Mouse (Mus musculus): ENCODE data around the gene Aoah.
A peak's percentile ranks its signal among the peaks of the same experiment; 100 is the strongest.

The Aoah gene

DNA sequence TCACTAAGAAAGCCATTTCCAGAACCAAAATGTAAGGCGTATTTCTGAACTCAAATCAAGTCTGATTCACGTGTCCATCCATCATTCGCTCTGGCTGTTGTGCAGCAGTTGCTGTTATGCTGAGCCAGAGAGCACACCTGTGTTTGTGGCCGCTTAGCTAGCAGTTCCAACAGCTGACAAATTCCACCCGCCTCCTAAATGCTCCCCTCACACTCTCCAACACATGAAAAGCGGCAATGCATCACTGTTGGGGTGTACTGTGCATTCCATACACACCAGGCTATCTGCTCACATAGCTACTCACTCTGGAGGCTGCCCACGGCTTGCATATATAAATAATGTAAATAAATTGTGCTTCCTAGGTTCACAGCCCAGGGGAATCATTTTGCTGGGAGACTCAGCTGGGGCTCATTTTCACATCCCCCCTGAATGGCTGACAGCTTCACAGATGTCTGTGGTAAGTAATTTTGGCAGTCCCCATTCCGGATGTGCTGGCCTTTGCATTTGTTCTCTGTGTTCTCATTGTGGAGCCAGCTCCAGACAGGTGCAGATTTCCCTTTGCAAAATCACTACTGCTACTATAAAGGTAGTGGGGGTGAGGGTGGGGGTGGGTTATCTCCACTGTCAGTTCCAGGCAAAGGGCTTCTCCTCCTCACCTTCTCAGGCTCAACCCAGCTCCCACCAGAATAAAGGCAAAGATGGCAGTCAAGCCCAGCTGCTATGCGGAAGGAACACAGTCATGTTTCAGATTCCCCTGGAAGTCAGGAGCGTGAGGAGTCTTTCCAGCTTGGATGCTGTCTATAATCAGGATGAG lies 123.0 kb downstream of the Aoah start:
- no peak for DNase-seq (ENCODE audit: low read depth)

DNA sequence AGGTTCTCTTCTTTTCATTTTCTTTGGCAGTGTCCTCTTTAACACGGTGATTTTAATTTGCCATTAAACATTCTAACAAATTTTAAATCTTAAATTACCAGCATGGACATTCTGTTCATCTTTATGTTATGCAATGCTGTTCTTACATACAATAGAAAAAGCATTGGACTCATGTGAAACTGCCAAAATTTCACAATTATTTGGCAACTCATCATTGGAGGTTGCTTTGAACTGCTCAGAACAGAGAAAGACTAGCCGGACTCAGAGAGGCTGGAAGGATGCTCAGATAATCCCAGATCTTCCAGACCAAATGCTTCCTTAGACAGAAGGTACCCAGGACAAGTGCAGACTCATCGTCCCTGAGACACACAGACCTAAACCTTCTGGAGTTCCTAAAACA lies 126.5 kb downstream of the Aoah start:
- DNase-seq (ENCODE audit: low read depth) = no peak

DNA sequence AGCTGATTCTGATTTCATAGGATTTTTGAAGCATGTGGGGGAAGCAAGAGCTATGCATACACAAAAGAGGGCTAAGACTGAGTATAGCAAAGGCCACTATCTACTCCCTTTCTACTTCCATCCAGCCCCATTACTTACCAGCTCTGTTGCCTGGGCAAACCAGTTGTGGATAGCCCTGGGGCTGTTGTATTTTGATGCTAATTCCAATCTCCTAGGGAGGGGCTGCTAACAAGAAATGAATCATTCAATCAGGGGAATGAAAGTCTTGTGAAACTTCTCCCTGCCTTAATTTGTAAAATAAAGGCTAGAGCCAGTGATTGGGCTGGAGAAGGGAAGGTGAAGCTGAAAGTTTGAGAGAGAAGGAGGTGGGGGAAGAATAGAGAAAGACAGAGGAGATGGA lies 142.1 kb downstream of the Aoah start:
- DNase-seq (ENCODE audit: low read depth) = no peak

DNA sequence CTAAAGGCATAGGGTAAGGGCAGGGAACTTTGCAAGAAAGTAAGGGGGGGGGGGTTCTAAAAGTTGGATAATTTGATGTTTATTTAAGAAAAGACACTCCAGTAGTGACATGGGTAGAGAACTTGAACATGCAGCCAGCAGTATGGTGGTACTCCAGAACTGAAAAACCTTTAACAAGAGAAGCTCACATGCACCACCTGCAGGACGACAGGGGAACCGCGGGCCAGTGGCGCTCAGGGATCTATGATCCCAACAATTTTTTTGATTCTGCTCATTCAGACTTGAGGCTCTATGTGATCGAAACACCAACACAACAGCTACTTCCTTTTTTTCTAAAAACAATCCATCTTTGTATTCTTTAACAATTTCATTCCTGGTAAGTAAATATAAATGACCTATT lies 143.5 kb downstream of the Aoah start:
- peak; percentile 45 for DNase-seq (ENCODE audit: low read depth)

DNA sequence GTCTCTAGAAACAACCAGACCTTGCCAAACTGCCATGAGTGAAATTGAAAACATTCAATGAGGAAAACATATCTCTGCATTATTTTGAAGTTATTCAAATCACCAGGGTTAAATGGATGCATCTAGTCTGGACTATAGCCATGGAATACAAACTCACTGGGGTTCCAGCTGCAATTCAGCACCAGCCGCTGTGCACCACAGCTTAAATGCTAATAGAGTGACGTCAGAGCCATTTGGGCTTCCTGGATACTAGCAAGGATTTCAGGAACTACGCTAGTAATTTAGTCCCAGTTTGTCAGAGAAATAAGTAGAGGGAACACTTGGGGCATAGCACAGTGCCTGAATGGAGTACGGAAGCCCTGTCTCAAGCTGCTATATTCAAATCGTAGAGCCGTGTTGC lies 145.2 kb downstream of the Aoah start:
- DNase-seq (ENCODE audit: low read depth) = no peak

DNA sequence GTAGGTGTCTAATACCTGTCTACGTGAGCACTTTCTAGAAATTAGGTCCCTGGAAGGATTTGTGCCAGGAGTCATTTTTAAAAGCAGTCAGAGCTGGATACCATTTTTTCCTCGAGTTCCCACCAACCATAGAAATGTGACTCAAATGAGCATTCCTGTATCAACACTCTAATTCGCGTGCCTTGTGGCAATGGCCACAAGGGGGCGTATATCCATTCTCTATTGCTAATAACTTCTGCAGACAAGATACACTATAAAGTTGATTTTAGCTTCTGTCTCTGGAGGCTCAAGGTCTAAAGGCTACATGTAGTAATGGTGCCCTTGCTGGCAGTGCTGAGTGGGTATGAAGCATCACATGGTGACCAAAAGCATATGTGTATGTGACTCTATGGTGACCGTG lies 146.5 kb downstream of the Aoah start:
- DNase-seq (ENCODE audit: low read depth) = peak; percentile 54

DNA sequence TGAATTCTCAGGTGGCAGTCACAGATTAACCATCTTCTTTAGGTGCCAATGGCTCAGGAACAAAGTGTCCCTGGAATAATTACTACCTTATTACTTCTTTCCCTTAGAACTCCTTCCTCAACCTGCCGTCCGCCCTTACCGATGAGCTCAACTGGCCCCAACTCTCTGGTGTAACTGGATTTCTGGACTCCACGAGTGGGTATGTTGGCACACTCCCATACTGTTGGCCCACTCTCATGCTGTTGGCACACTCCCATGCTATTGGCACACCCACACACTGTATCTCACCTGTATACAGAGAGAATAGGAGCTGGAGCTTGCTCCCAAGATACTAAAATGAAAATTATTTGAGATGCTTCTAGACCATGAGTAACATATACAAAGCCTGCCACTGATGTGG lies 147.8 kb downstream of the Aoah start:
- DNase-seq (ENCODE audit: low read depth) = no peak

DNA sequence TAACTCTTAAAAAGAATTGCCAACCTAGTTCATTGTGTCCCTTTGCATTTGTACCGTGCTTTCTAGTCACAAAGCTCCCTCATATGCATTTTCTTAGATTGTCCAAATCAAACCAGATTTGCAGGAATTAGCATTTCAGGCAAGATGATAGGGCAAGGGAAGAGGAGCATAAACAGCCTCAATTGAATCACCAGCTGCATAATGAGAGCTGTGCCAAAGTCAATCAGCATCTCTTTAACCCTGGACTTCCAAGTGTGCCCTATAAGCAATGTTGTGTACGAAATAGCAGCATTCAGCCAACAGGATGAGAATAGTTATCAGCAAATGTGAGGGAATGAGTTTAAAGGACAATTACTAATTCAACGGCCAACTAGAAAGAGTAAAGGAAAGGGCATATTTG lies 169.2 kb downstream of the Aoah start:
- DNase-seq (ENCODE audit: low read depth) = no peak

DNA sequence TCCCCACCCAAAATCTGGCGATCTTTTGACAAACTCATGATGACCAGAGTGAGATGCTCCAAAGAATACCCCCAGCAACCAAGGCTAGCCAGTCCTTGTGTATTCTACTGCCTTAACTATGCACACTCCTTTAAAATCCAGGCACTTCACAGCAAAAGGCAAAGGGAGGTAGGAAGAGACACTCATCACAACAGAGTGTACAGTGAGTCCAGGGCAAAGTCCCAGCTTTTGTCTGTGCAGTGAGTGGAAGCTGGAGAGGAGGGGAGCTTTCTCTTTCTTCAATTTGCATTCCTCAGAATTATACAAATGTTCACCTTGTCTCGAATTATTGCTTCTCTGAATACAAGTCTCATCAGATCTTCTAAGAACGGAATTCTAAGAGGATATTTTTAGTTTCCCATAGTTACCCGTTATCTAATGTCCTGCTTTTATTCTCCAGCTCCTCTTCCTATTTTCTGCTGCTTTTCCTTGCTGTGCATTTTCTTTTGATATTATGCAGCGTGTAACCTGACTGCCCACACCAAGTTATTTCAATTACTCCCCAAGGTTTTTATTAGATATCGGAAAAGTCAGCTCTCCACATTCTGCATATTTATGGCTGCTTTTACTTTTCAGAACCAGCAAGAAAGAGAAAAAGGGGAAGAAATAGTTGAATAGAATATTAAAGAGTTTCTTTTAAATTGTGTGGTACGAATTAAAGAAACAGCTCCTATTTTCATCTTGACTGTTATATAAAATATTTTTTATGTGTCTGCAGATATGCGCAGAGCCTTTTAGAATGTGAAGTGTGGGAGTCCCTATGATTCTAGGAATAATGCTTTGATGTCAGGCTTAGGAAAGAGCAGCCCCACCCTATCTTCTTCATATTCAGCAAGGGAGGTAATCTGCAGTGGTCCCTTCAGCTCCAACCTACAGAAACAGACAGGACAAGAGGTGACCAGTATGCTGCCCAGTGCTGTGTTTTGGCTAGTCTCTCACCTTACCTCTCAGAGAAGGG lies 187.6 kb downstream of the Aoah start:
- DNase-seq (ENCODE audit: low read depth) = no peak

DNA sequence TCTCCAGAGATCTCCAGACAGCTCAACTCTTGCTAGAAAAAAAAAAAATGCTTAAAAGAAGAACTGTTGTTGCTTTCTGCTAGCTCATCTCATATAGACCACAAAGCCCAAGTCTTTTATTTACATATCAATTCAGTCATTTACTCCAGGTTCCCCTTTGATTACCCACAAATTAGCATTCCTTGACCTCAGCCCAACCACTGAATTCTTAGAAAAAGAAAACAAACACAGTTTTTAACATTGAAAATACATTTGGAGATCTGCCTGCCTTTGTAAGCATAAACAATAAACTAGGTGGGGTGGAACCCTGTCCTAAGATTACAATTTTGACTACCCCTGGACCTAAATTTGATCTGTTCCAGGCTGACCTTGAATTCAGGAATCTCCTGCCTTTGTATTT lies 191.6 kb downstream of the Aoah start:
- no peak for DNase-seq (ENCODE audit: low read depth)

DNA sequence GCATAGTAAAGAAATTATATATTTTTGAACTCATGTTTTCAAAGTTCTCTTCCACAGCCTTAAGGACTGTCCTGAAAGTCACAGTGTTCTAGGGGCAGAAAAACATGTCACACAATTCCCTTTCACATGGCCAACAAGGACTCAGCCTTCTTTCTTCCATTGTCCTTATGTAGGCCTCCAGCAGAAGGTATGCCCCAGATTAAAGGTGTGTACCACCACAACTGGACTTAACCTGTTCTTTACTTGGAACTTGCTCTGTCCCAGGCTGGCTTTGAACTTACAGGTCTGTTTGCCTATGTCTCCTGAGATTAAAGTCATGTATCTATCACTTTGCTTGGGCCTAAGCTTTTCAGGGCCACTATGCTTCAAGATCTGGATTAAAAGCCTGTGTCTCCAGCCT lies 192.0 kb downstream of the Aoah start:
- no peak for DNase-seq (ENCODE audit: low read depth)

DNA sequence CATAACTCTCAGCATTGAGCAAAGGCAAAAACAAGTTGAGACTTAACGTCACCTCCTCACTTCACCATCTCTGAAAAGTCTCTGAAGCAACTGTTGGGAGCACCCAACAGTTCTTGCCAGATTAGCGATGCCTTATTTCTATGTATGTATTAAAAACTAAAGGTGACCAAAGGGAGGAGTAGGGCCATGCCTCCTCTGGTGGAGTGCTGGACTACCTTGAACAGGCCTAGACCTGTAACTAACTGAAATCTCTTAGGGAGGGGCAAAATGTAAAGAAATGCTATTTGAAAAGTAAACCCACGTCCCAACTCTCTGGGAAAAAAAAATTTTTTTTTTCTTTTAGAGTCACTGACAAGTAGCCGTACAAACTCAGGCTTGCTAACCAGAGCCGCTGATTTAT lies 211.3 kb downstream of the Aoah start:
- no peak for DNase-seq (ENCODE audit: low read depth)

DNA sequence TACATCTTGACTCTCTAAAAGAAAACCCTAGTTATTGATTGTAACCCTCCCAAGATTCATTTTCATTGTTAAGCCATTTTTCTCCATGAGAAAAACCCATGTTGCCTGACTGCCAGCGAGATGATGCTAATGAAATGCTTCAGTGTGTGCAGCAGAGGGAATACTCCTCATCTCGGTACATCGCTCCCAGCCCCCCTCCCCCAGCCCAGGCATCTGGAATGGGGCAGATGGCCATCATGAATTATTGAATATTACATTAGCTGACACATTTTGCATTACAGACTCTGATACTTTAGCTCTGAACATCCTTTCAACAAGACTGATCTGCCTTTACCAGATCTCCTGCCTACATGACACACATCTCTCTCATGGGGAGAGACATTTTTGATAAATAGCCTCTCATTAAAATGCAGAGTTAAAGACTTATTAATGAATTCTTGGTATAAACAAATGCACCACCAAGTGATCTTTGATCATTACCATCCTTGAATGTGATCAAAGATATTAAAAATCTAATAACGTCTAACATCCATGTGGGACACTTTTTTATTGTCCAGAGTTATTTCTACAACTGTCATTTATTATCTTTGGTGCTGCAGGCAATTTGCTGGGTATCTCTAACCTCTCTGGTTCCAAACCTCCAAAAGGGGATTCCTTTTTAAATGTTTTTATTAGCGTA lies 211.9 kb downstream of the Aoah start:
- DNase-seq (ENCODE audit: low read depth) = no peak

DNA sequence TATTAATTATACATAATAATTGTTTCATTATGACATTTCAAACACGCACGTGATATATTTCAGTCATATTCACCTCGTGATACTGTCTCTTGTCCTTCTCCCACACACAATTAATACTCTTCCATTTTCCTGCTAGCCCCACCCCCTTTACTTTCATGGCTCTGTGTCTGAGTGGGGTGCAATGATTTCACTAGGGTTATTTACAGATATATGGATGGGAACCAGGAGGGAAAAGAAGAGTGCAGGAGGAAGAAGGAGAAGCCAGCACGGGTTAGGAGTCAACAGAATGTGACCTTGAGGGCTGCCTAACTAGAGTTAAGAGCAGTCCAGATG lies 212.4 kb downstream of the Aoah start:
- DNase-seq (ENCODE audit: low read depth) = no peak

DNA sequence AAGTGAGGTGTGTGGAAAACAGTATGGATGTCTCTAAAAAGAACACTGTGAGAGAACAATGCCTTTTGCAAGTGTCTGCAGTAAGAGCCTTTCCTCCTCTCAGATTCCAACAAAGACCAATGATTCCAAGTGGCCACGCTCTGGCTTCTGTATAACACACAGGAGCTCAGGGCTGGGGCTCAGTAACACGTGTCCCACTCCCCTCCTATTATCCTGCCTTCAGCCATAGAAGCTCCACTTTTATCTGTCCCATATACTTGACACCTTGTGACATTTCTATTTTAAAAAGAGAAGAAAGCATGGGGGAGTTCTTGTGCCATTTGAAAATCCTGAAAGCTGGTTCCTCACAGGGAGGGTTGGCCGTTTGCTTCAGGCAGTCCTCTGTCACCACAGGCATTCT lies 219.7 kb downstream of the Aoah start:
- DNase-seq (ENCODE audit: low read depth) = no peak

DNA sequence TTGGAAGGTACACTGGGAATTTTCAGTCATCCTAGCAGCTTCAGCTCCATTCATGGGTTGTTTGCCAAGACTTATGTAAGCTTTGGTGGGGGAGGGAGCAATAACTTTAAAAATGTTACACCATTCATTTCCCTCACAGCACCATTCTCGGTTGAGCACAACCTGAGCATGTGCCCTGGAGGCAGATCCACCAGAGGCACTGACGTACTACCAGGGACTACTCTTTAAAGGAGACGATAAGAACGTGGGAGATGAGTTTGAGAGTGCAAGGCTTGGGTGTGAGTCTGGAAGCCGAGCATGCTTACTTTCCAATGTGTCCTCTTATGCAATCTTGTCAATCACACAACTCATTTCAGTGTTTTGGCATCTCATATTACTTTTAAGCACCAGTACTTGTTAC lies 230.9 kb downstream of the Aoah start:
- DNase-seq (ENCODE audit: low read depth) = no peak

DNA sequence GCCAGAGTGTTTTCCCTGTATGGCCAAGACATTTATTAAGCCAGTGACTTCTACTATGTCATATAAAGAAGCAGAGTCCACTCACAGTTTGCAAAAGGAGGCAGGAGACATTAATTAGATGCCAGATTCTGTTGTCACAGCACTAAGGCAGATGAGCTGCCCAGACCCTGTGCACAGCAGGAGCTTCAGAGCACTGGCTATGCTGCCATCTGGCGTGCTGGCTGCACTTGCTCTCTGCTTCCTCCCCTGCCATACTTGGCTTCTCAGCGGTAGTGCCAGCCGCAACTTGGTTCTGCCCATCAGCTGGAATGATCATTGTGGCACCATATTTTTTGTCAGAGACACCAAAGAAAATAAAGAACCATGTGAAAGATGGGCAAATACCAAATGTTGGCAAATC lies 239.3 kb downstream of the Aoah start:
- DNase-seq (ENCODE audit: low read depth) = no peak

DNA sequence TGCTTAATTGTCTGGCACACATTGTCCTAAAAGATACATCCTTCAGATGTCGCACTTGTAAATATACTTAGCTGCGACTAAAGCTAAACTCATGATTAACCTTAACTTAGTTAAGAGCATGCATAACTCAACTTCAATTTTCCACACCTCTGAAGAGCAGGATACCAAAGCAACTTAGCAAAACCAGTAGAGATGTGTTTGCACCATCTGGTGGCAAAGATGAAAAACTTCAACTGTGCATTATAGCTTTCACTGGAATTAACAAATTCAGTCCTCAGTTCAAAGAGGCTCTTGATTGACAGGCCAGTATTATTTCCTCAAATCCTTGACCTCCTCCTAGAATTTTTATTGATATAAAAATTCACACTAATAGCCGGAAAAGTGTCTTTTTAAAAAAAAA lies 241.1 kb downstream of the Aoah start:
- no peak for DNase-seq (ENCODE audit: low read depth)

DNA sequence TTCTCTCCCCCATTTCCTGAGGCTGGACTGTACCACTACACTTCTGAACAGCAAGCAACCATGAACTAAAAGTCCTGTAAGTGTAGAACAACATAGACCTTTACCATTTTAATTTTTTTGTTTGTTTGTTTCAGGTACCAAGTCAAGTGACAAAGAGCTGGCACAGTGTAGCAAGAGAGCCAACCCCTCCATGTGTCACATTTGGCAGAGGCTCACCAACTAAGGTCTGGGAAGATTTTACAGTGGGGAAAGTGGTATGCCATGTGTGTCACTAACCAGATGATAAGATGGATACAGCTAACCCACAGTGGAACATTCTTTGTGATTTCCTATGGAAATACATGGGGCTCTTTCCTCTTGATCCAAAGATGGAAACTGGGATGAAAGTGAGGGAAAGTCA lies 242.1 kb downstream of the Aoah start:
- no peak for DNase-seq (ENCODE audit: low read depth)

DNA sequence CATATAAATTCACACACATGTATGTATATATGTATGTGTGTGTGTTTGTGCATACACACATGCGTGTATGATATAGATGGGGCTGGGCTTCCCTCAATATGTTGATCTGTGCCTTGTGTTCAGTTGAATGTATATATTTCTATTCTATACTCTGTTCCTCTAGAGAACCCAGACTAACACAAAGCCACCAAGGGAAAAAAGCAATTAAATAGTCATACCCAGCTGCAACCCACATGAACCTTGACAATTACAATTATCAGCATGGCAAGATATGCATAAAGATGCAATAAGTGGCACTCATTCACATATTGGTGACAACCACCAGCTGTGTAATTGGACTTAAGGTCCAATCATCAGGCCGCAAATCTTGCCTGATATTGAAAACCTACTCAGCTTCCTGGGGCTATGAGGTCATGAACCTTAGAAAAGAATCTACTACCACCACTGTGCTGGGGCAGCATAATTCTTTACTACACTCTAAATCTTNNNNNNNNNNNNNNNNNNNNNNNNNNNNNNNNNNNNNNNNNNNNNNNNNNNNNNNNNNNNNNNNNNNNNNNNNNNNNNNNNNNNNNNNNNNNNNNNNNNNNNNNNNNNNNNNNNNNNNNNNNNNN lies 246.8 kb downstream of the Aoah start:
- DNase-seq (ENCODE audit: low read depth) = no peak

DNA sequence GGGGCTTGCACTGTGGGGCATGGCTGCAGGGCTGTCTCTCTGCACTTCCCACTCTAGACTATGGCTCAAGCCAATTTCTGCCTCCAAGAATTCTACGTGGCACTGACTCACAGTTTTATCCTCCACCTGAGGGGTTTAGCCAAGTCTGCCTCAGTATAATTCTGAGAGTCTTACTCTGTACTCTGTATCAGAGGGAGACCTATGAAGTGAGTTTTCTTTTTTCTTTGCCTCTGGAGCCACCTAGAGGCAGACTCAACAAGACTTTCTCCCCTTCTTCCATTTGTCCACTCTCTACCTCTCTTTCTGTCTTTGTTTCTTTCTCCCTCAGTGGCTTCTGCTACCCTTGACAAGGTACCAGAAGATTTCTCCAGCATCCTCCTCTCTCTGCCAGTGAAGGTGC lies 256.2 kb downstream of the Aoah start:
- no peak for DNase-seq (ENCODE audit: low read depth)

DNA sequence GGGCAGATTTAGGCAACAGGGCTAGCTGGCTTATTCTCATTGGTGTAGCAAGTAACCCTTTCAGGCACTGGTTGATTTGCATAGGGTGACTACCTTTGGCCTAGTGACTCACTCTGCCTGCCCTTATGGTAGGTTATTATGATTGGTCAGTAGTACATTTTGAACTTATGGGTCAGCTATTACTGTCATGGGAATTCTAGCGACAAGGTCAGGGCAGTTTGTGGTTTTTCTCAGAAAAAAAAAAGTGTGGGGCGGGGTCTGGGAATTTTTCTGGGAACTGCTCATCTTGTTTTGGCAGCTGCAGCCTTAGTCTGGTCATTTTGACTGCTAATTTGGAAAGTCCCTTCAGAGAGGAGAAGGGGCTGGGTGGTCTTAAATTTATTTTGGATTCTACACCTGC lies 272.1 kb downstream of the Aoah start:
- DNase-seq (ENCODE audit: low read depth) = no peak

All from induced T-regulatory cell, adult 2 months (primary cell).